Mouse (Mus musculus) midbrain, embryonic 14.5 days (tissue): ENCODE measurements at regions not wholly inside any gene's neighbourhood (a gene's known extent, or its start where the extent isn't known, plus 50 kb on each side); places are given as distances from the start of the nearest gene placed in this dataset.

Experiments
- ATAC-seq: fragments of 200-750 bp; cut with Nextera tagmentation; 2 replicates; pipeline ENCODE4 v1.8.0; 2017; ENCODE audit warnings: moderate number of reproducible peaks, moderate library complexity; ENCODE audit not compliant: low FRiP score, low TSS enrichment
- DNase-seq: peaks from one replicate; pipeline ENCODE4 v3.0.0-alpha.2; 2015
- H3K27ac ChIP-seq: fragments of 300-500 bp; sonication (generic); replicated peaks from 2 replicates; pipeline ENCODE4 v1.5.1; 2014; ENCODE audit warnings: mild to moderate bottlenecking, low read depth, low read length, moderate library complexity
- H3K27me3 ChIP-seq: fragments of 300-500 bp; sonication (generic); 2 replicates; pipeline ENCODE4 v1.6.1; 2014; ENCODE audit warnings: low read length, control low read depth, mixed read lengths; ENCODE audit not compliant: control insufficient read depth, insufficient read depth
- H3K36me3 ChIP-seq: fragments of 300-500 bp; sonication (generic); 2 replicates; pipeline ENCODE4 v1.6.1; 2014; ENCODE audit warnings: low read length, control low read depth; ENCODE audit not compliant: control insufficient read depth, insufficient read depth
- H3K4me1 ChIP-seq: fragments of 300-500 bp; sonication (generic); 2 replicates; pipeline ENCODE4 v1.6.1; 2014; ENCODE audit warnings: mild to moderate bottlenecking, antibody characterized with exemption, low read length, control low read depth; ENCODE audit not compliant: control insufficient read depth, insufficient read depth
- H3K4me2 ChIP-seq: fragments of 300-500 bp; sonication (generic); 2 replicates; pipeline ENCODE4 v1.6.1; 2014; ENCODE audit warnings: mild to moderate bottlenecking, low read length, moderate library complexity
- H3K4me3 ChIP-seq: fragments of 300-500 bp; sonication (generic); replicated peaks from 2 replicates; pipeline ENCODE4 v1.5.1; 2014; ENCODE audit warnings: low read depth, low read length
- H3K9ac ChIP-seq: fragments of 300-500 bp; sonication (generic); replicated peaks from 2 replicates; pipeline ENCODE4 v1.6.1; 2014; ENCODE audit warnings: mild to moderate bottlenecking, low read length, moderate library complexity
- H3K9me3 ChIP-seq: fragments of 300-500 bp; sonication (generic); 2 replicates; pipeline ENCODE4 v1.6.1; 2016; ENCODE audit warnings: low read length, control low read depth, mixed read lengths; ENCODE audit not compliant: control insufficient read depth
- WGBS: fragments of 180-500 bp; shearing (Covaris S2); extraction: QIAGEN DNeasy Blood & Tissue Kit; methylation state at CpG from one replicate; pipeline ENCODE4 v1.1.7; 2014; 5-methylcytosine and 5-hydroxymethylcytosine counted together

GRCm38 (mm10) chr17:51288751-51289150, 109.6 kb upstream of the Tbc1d5 start:
- Histone ChIP-seq H3K27me3 (no peaks in the 10 kb centered on the region), H3K4me1 (no peaks in the 10 kb centered on the region), H3K9me3 (no peaks in the 10 kb centered on the region), H3K36me3 (no peaks in the 10 kb centered on the region), H3K27ac (no peak overlapping the region), H3K9ac (no peak overlapping the region), H3K4me3 (no peak overlapping the region), H3K4me2 (no peak overlapping the region)
- ATAC-seq = no peak
- peak; percentile 18 for DNase-seq
- 80% methylated on average over 7 of the region's 7 CpGs for WGBS

- H3K4me2 ChIP-seq = no peak overlapping the region
- DNase-seq = no peak
- H3K4me3 ChIP-seq = no peak overlapping the region
- no peaks in the 10 kb centered on the region for H3K27me3 ChIP-seq
- H3K27ac ChIP-seq = no peak overlapping the region
- no peaks in the 10 kb centered on the region for H3K36me3 ChIP-seq
- ATAC-seq = no peak
- no peaks in the 10 kb centered on the region for H3K4me1 ChIP-seq
- WGBS = 91% methylated on average over 8 of the region's 8 CpGs
- no peaks in the 10 kb centered on the region for H3K9me3 ChIP-seq
- no peak overlapping the region for H3K9ac ChIP-seq
Measured at GRCm38 (mm10) chr17:51287878-51288277, 108.7 kb upstream of the Tbc1d5 start.

- WGBS = 44% methylated on average over 5 of the region's 5 CpGs
- Histone ChIP-seq H3K27me3 (no peaks in the 10 kb centered on the region), H3K4me3 (no peak overlapping the region), H3K36me3 (no peaks in the 10 kb centered on the region), H3K9ac (no peak overlapping the region), H3K9me3 (no peaks in the 10 kb centered on the region), H3K27ac (no peak overlapping the region), H3K4me2 (no peak overlapping the region), H3K4me1 (no peaks in the 10 kb centered on the region)
- ATAC-seq (no peak; the same call in 1 of the 2 replicates), DNase-seq (peak; percentile 55)
Measured at GRCm38 (mm10) chr17:51285362-51285761, 106.2 kb upstream of the Tbc1d5 start.

- ATAC-seq (no peak), DNase-seq (no peak)
- no peaks in the 10 kb centered on the region for H3K27me3 ChIP-seq
- no peak overlapping the region for H3K27ac ChIP-seq
- H3K9me3 ChIP-seq = no peaks in the 10 kb centered on the region
- 80% methylated on average over 7 of the region's 7 CpGs for WGBS
- H3K36me3 ChIP-seq = no peaks in the 10 kb centered on the region
- H3K4me1 ChIP-seq = no peaks in the 10 kb centered on the region
- H3K4me3 ChIP-seq = no peak overlapping the region
- no peak overlapping the region for H3K4me2 ChIP-seq
- no peak overlapping the region for H3K9ac ChIP-seq
Measured at GRCm38 (mm10) chr17:51278771-51279170, 99.6 kb upstream of the Tbc1d5 start.

GRCm38 (mm10) chr17:51278094-51278493, 98.9 kb upstream of the Tbc1d5 start:
- H3K36me3 ChIP-seq = no peaks in the 10 kb centered on the region
- no peak overlapping the region for H3K27ac ChIP-seq
- H3K9me3 ChIP-seq = no peaks in the 10 kb centered on the region
- no peak overlapping the region for H3K9ac ChIP-seq
- H3K4me2 ChIP-seq = no peak overlapping the region
- WGBS = 87% methylated on average over 2 of the region's 2 CpGs
- no peak overlapping the region for H3K4me3 ChIP-seq
- DNase-seq = no peak
- ATAC-seq = no peak
- H3K27me3 ChIP-seq = no peaks in the 10 kb centered on the region
- no peaks in the 10 kb centered on the region for H3K4me1 ChIP-seq

GRCm38 (mm10) chr17:51277161-51277560, 98.0 kb upstream of the Tbc1d5 start:
- Histone ChIP-seq H3K4me1 (no peaks in the 10 kb centered on the region), H3K4me2 (no peak overlapping the region), H3K4me3 (no peak overlapping the region), H3K27ac (no peak overlapping the region), H3K36me3 (no peaks in the 10 kb centered on the region), H3K9ac (no peak overlapping the region), H3K27me3 (no peaks in the 10 kb centered on the region), H3K9me3 (no peaks in the 10 kb centered on the region)
- no peak for DNase-seq
- ATAC-seq = no peak

GRCm38 (mm10) chr17:51272025-51272424, 92.9 kb upstream of the Tbc1d5 start:
- 90% methylated on average over 1 of the region's 1 CpGs for WGBS
- no peaks in the 10 kb centered on the region for H3K4me1 ChIP-seq
- no peak for ATAC-seq
- DNase-seq = no peak
- H3K27me3 ChIP-seq = no peaks in the 10 kb centered on the region
- no peaks in the 10 kb centered on the region for H3K9me3 ChIP-seq
- no peak overlapping the region for H3K4me2 ChIP-seq
- no peak overlapping the region for H3K9ac ChIP-seq
- no peak overlapping the region for H3K4me3 ChIP-seq
- H3K36me3 ChIP-seq = no peaks in the 10 kb centered on the region
- H3K27ac ChIP-seq = no peak overlapping the region

- DNase-seq = peak; percentile 5
- Histone ChIP-seq H3K9me3 (no peaks in the 10 kb centered on the region), H3K27me3 (no peaks in the 10 kb centered on the region), H3K4me1 (no peaks in the 10 kb centered on the region), H3K4me3 (no peak overlapping the region), H3K36me3 (no peaks in the 10 kb centered on the region), H3K4me2 (no peak overlapping the region), H3K27ac (no peak overlapping the region), H3K9ac (no peak overlapping the region)
- ATAC-seq = no peak
- 46% methylated on average over 3 of the region's 3 CpGs for WGBS
Measured at GRCm38 (mm10) chr17:51262946-51263345, 83.8 kb upstream of the Tbc1d5 start.

GRCm38 (mm10) chr17:51262404-51262803, 83.3 kb upstream of the Tbc1d5 start:
- DNase-seq = no peak
- H3K27me3 ChIP-seq = no peaks in the 10 kb centered on the region
- H3K9me3 ChIP-seq = no peaks in the 10 kb centered on the region
- H3K9ac ChIP-seq = no peak overlapping the region
- no peak overlapping the region for H3K4me2 ChIP-seq
- ATAC-seq = no peak
- H3K4me1 ChIP-seq = no peaks in the 10 kb centered on the region
- H3K4me3 ChIP-seq = no peak overlapping the region
- H3K36me3 ChIP-seq = no peaks in the 10 kb centered on the region
- H3K27ac ChIP-seq = no peak overlapping the region
